Mouse (Mus musculus) hindbrain, embryonic 10.5 days (tissue): ENCODE data around the gene Atg4a-ps. TPM values are rescaled to one million over a fixed set of nuclear protein-coding genes. Genes with fewer than 3 reads are reported as not detected.

Source experiments
- DNase-seq: peaks from one replicate; pipeline ENCODE4 v3.0.0-alpha.2; 2017; ENCODE audit warnings: low spot score
- H3K27ac ChIP-seq: fragments of 300-500 bp; sonication (generic); 2 replicates; pipeline ENCODE4 v1.5.1; 2016; ENCODE audit warnings: mild to moderate bottlenecking, moderate library complexity
- H3K27me3 ChIP-seq: fragments of 300-500 bp; sonication (generic); 2 replicates; pipeline ENCODE4 v1.6.1; 2016; ENCODE audit warnings: mild to moderate bottlenecking; ENCODE audit not compliant: poor library complexity, insufficient read depth, severe bottlenecking
- H3K36me3 ChIP-seq: fragments of 300-500 bp; sonication (generic); 2 replicates; pipeline ENCODE4 v1.6.1; 2016; ENCODE audit warnings: mild to moderate bottlenecking, moderate library complexity
- H3K4me1 ChIP-seq: fragments of 300-500 bp; sonication (generic); replicated peaks from 2 replicates; pipeline ENCODE4 v1.6.1; 2016; ENCODE audit warnings: mild to moderate bottlenecking
- H3K4me3 ChIP-seq: fragments of 300-500 bp; sonication (generic); 2 replicates; pipeline ENCODE4 v1.5.1; 2016; ENCODE audit warnings: mild to moderate bottlenecking, moderate library complexity
- H3K9me3 ChIP-seq: fragments of 300-500 bp; sonication (generic); 2 replicates; pipeline ENCODE4 v1.6.1; 2016; ENCODE audit warnings: mild to moderate bottlenecking, moderate library complexity
- WGBS: fragments of 180-500 bp; shearing (Covaris S2); methylation state at CpG from one replicate; pipeline ENCODE4 v1.1.7; 2016; 5-methylcytosine and 5-hydroxymethylcytosine counted together
- polyA plus RNA-seq: library from polyadenylated mRNA; unstranded; fragments of >200 nt; fragmentation: Nextera tagmentation; extraction: Ambion mirVana; gene quantifications from 2 replicates; pipeline ENCODE4 v1.2.1, GENCODE M21; 2016

Atg4a-ps gene
- polyA plus RNA-seq, 1 experiment from 2014 or later, result 0.17 TPM

- DNase-seq, result no peak
- Histone ChIP-seq H3K27ac (no peak overlapping the region), H3K4me3 (no peak overlapping the region), H3K9me3 (no peaks in the 10 kb centered on the region), H3K27me3 (no peaks in the 10 kb centered on the region), H3K36me3 (no peaks in the 10 kb centered on the region), H3K4me1 (no peaks in the 10 kb centered on the region)
- 87% methylated on average over 5 of the region's 5 CpGs for whole genome bisulfite sequencing
Observed at GRCm38 (mm10) chr3:103624591-103625051, 21.2 kb downstream of the Atg4a-ps start.

GRCm38 (mm10) chr3:103623893-103624470 is 21.9 kb downstream of the Atg4a-ps start:
- H3K27me3 ChIP-seq, result no peaks in the 10 kb centered on the region
- DNase-seq, result no peak
- H3K4me3 ChIP-seq, result no peak overlapping the region
- no peaks in the 10 kb centered on the region for H3K4me1 ChIP-seq
- 92% methylated on average over 10 of the region's 10 CpGs for WGBS
- H3K36me3 ChIP-seq, result no peaks in the 10 kb centered on the region
- no peak overlapping the region for H3K27ac ChIP-seq
- no peaks in the 10 kb centered on the region for H3K9me3 ChIP-seq

GRCm38 (mm10) chr3:103620101-103620500 is 25.8 kb downstream of the Atg4a-ps start:
- H3K4me3 ChIP-seq, result no peak overlapping the region
- H3K4me1 ChIP-seq, result no peaks in the 10 kb centered on the region
- DNase-seq, result no peak
- H3K27me3 ChIP-seq, result no peaks in the 10 kb centered on the region
- no peaks in the 10 kb centered on the region for H3K36me3 ChIP-seq
- H3K9me3 ChIP-seq, result no peaks in the 10 kb centered on the region
- 74% methylated on average over 11 of the region's 11 CpGs for WGBS
- no peak overlapping the region for H3K27ac ChIP-seq

GRCm38 (mm10) chr3:103616981-103617380 is 28.9 kb downstream of the Atg4a-ps start:
- 0 out of 2 replicates have a peak overlapping the region, but pooled peaks have one; percentile 12 for H3K27ac ChIP-seq
- 45% methylated on average over 6 of the region's 6 CpGs for WGBS
- no peaks in the 10 kb centered on the region for H3K9me3 ChIP-seq
- H3K4me3 ChIP-seq, result no peak overlapping the region
- H3K36me3 ChIP-seq, result no peaks in the 10 kb centered on the region
- H3K27me3 ChIP-seq, result no peaks in the 10 kb centered on the region
- DNase-seq, result no peak
- H3K4me1 ChIP-seq, result no peaks in the 10 kb centered on the region

- no peak for DNase-seq
- Histone ChIP-seq H3K27me3 (no peaks in the 10 kb centered on the region), H3K4me3 (no peak overlapping the region), H3K4me1 (no peaks in the 10 kb centered on the region), H3K27ac (no peak overlapping the region), H3K36me3 (no peaks in the 10 kb centered on the region), H3K9me3 (no peaks in the 10 kb centered on the region)
- 88% methylated on average over 4 of the region's 4 CpGs for WGBS
Observed at GRCm38 (mm10) chr3:103615621-103616020, 30.2 kb downstream of the Atg4a-ps start.

- WGBS, result 72% methylated on average over 9 of the region's 9 CpGs
- no peak overlapping the region for H3K4me3 ChIP-seq
- H3K27ac ChIP-seq, result no peak overlapping the region
Observed at GRCm38 (mm10) chr3:103612636-103613355, 33.1 kb downstream of the Atg4a-ps start.

GRCm38 (mm10) chr3:103610231-103610630 is 35.6 kb downstream of the Atg4a-ps start:
- H3K9me3 ChIP-seq, result no peaks in the 10 kb centered on the region
- no peaks in the 10 kb centered on the region for H3K4me1 ChIP-seq
- no peaks in the 10 kb centered on the region for H3K27me3 ChIP-seq
- no peak overlapping the region for H3K4me3 ChIP-seq
- H3K36me3 ChIP-seq, result no peaks in the 10 kb centered on the region
- no peak for DNase-seq
- 85% methylated on average over 5 of the region's 5 CpGs for WGBS
- no peak overlapping the region for H3K27ac ChIP-seq

More at GRCm38 (mm10) chr3:103612636-103613355, 33.1 kb downstream of the Atg4a-ps start:
- no peak for DNase-seq
- H3K27me3 ChIP-seq, result no peaks in the 10 kb centered on the region
- H3K9me3 ChIP-seq, result no peaks in the 10 kb centered on the region
- H3K4me1 ChIP-seq, result no peaks in the 10 kb centered on the region
- H3K36me3 ChIP-seq, result no peaks in the 10 kb centered on the region

GRCm38 (mm10) chr3:103606660-103607595 is 38.9 kb downstream of the Atg4a-ps start:
- no peaks in the 10 kb centered on the region for H3K27me3 ChIP-seq
- no peak overlapping the region for H3K27ac ChIP-seq
- DNase-seq, result no peak
- 87% methylated on average over 13 of the region's 13 CpGs for WGBS
- no peaks in the 10 kb centered on the region for H3K36me3 ChIP-seq
- H3K9me3 ChIP-seq, result no peaks in the 10 kb centered on the region
- H3K4me3 ChIP-seq, result no peak overlapping the region
- no peaks in the 10 kb centered on the region for H3K4me1 ChIP-seq

GRCm38 (mm10) chr3:103606045-103606597 is 39.7 kb downstream of the Atg4a-ps start:
- WGBS, result 85% methylated on average over 6 of the region's 6 CpGs

GRCm38 (mm10) chr3:103601561-103601960 is 44.3 kb downstream of the Atg4a-ps start:
- H3K4me1 ChIP-seq, result peaks cover 22% of the 10 kb centered on the region; the same call in 1 of the 2 replicates
- no peaks in the 10 kb centered on the region for H3K9me3 ChIP-seq
- no peaks in the 10 kb centered on the region for H3K36me3 ChIP-seq
- peaks cover 4% of the 10 kb centered on the region; the same call in 1 of the 2 replicates for H3K27me3 ChIP-seq
- H3K4me3 ChIP-seq, result no peak overlapping the region
- 0 out of 2 replicates have a peak overlapping the region, but pooled peaks have one; percentile 9 for H3K27ac ChIP-seq
- 70% methylated on average over 1 of the region's 1 CpGs for WGBS
- no peak for DNase-seq

More at GRCm38 (mm10) chr3:103606045-103606597, 39.7 kb downstream of the Atg4a-ps start:
- H3K4me3 ChIP-seq, result no peak overlapping the region
- no peak overlapping the region for H3K27ac ChIP-seq
- no peaks in the 10 kb centered on the region for H3K36me3 ChIP-seq
- peaks cover 2% of the 10 kb centered on the region; the same call in 1 of the 2 replicates for H3K4me1 ChIP-seq
- no peaks in the 10 kb centered on the region for H3K9me3 ChIP-seq
- no peak for DNase-seq
- no peaks in the 10 kb centered on the region for H3K27me3 ChIP-seq

- WGBS, result 41% methylated on average over 7 of the region's 7 CpGs
- H3K36me3 ChIP-seq, result no peaks in the 10 kb centered on the region
- H3K27ac ChIP-seq, result 0 out of 2 replicates have a peak overlapping the region, but pooled peaks have one; percentile 9
Observed at GRCm38 (mm10) chr3:103601011-103601410, 44.9 kb downstream of the Atg4a-ps start.

GRCm38 (mm10) chr3:103597586-103597985 is 48.3 kb downstream of the Atg4a-ps start:
- Histone ChIP-seq H3K27me3 (peaks cover 4% of the 10 kb centered on the region; the same call in 1 of the 2 replicates), H3K36me3 (no peaks in the 10 kb centered on the region), H3K9me3 (no peaks in the 10 kb centered on the region), H3K4me3 (no peak overlapping the region), H3K4me1 (peaks cover 28% of the 10 kb centered on the region), H3K27ac (no peak overlapping the region)
- 79% methylated on average over 4 of the region's 4 CpGs for WGBS
- DNase-seq, result no peak

More at GRCm38 (mm10) chr3:103601011-103601410, 44.9 kb downstream of the Atg4a-ps start:
- Histone ChIP-seq H3K27me3 (peaks cover 4% of the 10 kb centered on the region; the same call in 1 of the 2 replicates), H3K4me1 (peaks cover 22% of the 10 kb centered on the region; the same call in 1 of the 2 replicates), H3K4me3 (no peak overlapping the region), H3K9me3 (no peaks in the 10 kb centered on the region)
- no peak for DNase-seq
